Mouse (Mus musculus) forebrain, embryonic 10.5 days (tissue): ENCODE data around the gene Krt72. TPM values are rescaled to one million over a fixed set of nuclear protein-coding genes. Genes with fewer than 3 reads are reported as not detected.

Experiments
- DNase-seq: peaks from one replicate; pipeline ENCODE4 v3.0.0-alpha.2; 2017; ENCODE audit warnings: low spot score; ENCODE audit errors: extremely low spot score
- H3K27ac ChIP-seq: fragments of 300-500 bp; sonication (generic); 2 replicates; pipeline ENCODE4 v1.5.1; 2016; ENCODE audit warnings: mild to moderate bottlenecking
- H3K27me3 ChIP-seq: fragments of 300-500 bp; sonication (generic); 2 replicates; pipeline ENCODE4 v1.6.1; 2016; ENCODE audit warnings: mild to moderate bottlenecking; ENCODE audit not compliant: poor library complexity, severe bottlenecking
- H3K36me3 ChIP-seq: fragments of 300-500 bp; sonication (generic); replicated peaks from 2 replicates; pipeline ENCODE4 v1.6.1; 2016; ENCODE audit warnings: mild to moderate bottlenecking, moderate library complexity
- H3K4me1 ChIP-seq: fragments of 300-500 bp; sonication (generic); 2 replicates; pipeline ENCODE4 v1.6.1; 2016
- H3K4me3 ChIP-seq: fragments of 300-500 bp; sonication (generic); 2 replicates; pipeline ENCODE4 v1.5.1; 2016; ENCODE audit warnings: mild to moderate bottlenecking, moderate library complexity
- H3K9me3 ChIP-seq: fragments of 300-500 bp; sonication (generic); 2 replicates; pipeline ENCODE4 v1.6.1; 2016; ENCODE audit warnings: mild to moderate bottlenecking, moderate library complexity
- WGBS: fragments of 180-500 bp; shearing (Covaris S2); methylation state at CpG from one replicate; pipeline ENCODE4 v1.1.7; 2016; 5-methylcytosine and 5-hydroxymethylcytosine counted together
- polyA plus RNA-seq: library from polyadenylated mRNA; unstranded; fragments of >200 nt; fragmentation: Nextera tagmentation; extraction: Ambion mirVana; gene quantifications from 2 replicates; pipeline ENCODE4 v1.2.1, GENCODE M21; 2016

Krt72 gene
- polyA plus RNA-seq: not detected in 2 replicates

DNA sequence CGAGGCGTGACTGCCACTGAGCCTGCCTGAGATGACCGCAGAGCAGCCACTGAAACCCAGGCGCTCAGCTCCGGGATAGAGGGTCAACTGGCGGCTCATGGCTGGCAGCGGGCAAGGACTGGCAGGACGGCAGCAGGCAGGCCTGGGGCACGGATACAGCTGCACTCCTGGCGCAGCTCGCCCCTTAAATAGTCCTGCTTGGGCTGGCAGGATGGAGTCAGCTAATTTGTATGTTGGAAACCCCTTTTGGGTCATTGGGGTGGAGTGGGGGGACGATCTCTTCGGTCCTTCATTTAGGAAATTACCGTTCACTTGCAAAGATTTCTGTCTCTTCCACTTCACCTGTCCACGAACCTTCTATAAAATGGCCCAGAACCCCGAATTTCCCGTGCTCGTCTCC, at the start of gene Krt72:
Krt72 (minus strand) TSS at position 101 of the 400 bp plus-strand sequence.
- Histone ChIP-seq H3K27ac (no peak within 1 kb of the TSS), H3K4me3 (no peak within 1 kb of the TSS), H3K9me3 (no peaks in the 10 kb centered on the region), H3K27me3 (no peaks in the 10 kb centered on the region), H3K36me3 (no peaks in the 10 kb centered on the region), H3K4me1 (peaks cover 4% of the 10 kb centered on the region; the same call in 1 of the 2 replicates)
- no peak for DNase-seq
- whole genome bisulfite sequencing: 90% methylated on average over 18 of the region's 18 CpGs

DNA sequence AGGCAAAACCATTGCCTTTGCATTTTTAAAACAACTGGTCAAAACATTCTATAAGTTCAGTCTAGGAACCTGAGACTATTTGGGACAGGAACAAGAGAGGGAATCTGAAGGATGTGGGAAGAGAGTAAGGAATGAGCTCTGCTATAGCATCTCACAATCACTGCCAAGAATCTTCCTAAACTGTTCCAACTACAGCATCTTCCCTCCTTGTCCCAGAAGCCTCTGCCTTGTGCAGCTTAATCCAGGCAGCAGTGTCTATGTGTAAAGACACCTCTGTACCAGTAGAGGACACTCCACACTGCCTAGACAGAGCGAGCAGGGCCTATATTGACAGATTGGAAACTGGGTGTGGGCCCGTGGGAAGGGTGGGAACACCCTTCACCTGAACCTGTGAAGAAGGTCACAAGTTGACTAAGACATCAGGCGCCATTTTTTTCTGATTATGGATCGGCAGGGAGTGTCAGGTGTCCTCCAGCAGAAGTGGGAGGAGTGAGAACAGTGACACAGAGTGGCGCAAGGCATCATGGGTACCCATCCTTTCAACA, 48.6 kb upstream of the Krt72 start:
- no peaks in the 10 kb centered on the region for H3K27me3 ChIP-seq
- no peaks in the 10 kb centered on the region for H3K4me1 ChIP-seq
- H3K27ac ChIP-seq: no peak overlapping the region
- H3K36me3 ChIP-seq: no peaks in the 10 kb centered on the region
- H3K9me3 ChIP-seq: no peaks in the 10 kb centered on the region
- WGBS: 66% methylated on average over 5 of the region's 5 CpGs
- no peak for DNase-seq
- H3K4me3 ChIP-seq: no peak overlapping the region

DNA sequence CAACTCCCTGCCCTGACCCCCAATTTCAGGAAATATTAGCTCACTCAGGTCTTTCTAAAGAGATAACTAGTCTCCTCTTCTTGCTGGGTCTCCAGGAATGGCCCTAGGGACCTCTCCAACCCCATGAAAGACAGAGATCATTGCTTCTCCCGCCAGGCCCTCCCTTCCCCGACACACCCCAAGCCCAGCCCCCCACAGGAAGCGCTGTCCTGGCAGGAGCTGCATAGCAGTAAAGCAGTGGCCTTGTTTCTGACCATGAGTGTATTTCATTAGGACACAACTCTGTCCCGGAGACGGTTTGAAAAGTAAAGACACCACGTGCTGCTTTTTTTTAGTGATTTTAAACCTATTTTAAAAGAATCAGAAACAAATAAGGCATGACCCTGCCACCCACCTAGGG, 46.9 kb upstream of the Krt72 start:
- WGBS: 49% methylated on average over 6 of the region's 6 CpGs
- Histone ChIP-seq H3K4me3 (no peak overlapping the region), H3K9me3 (no peaks in the 10 kb centered on the region), H3K27ac (no peak overlapping the region), H3K36me3 (no peaks in the 10 kb centered on the region), H3K27me3 (no peaks in the 10 kb centered on the region), H3K4me1 (no peaks in the 10 kb centered on the region)
- no peak for DNase-seq

DNA sequence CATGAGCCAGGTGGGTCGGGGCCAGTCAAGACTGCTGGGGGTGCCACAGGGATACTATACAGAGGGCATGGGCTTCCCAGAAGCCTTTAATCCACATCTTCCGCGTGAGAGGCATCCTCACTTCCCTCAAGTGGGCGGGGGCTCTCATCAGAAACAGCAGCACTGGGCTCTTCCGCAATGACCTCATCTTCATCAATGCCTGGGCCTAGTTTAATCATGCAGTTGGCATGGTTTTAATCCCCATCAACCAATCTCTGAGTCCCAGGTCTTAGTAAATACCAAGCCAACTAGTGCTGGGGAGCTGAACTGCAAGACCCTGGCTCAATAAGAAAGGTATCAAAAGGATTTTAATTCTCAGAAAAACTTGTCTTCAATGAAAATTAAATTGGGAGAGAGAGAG, 43.2 kb upstream of the Krt72 start:
- DNase-seq: no peak
- WGBS: 73% methylated on average over 5 of the region's 5 CpGs
- Histone ChIP-seq H3K4me1 (peaks cover 6% of the 10 kb centered on the region; the same call in 1 of the 2 replicates), H3K36me3 (no peaks in the 10 kb centered on the region), H3K27ac (no peak overlapping the region), H3K4me3 (no peak overlapping the region), H3K27me3 (no peaks in the 10 kb centered on the region), H3K9me3 (no peaks in the 10 kb centered on the region)

DNA sequence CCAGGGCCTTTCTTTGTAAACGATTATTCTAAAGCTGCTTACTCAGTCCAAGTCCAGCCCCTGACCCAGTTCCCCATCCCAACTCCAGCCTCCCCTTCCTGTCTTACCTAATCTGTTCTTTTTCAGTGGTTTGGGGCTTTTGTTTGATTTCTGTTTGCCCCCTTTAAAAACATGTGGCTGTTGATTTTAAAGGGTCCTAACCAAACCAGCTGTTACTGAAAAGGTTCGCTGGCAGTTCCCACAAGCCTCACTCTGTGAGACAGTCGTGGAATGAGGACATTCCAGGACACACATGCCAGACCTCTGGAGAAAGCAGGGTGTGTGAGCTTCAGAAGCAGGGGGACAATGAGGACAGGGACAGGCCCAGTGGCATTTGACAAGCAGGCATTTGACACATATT, 35.5 kb upstream of the Krt72 start:
- Histone ChIP-seq H3K4me3 (no peak overlapping the region), H3K4me1 (peaks cover 5% of the 10 kb centered on the region; the same call in 1 of the 2 replicates), H3K27ac (no peak overlapping the region), H3K9me3 (no peaks in the 10 kb centered on the region), H3K36me3 (no peaks in the 10 kb centered on the region), H3K27me3 (no peaks in the 10 kb centered on the region)
- 32% methylated on average over 3 of the region's 3 CpGs for WGBS
- DNase-seq: no peak

DNA sequence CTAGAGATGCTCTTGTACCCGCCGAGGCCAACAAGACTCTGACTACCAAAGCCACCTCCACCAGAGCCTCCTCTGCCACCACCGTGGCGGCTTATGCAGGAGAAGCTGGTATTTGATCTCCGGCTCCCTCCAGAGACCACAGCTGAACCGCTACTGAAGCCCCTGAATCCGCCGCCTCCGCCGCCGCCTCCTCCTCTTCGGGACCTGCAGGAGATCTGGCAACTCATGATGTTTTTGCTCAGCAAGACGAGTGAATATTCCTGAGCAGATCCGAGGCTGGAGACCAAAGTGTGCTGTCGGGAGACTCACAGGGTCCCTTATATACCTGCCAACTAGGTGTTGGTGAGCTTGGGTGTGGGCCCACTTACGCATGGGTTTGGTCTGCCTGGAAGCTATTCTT, 31.6 kb upstream of the Krt72 start, which contains the start of gene Krt2:
Krt2 (minus strand) TSS at position 295 of the 400 bp plus-strand sequence.
- peaks cover 5% of the 10 kb centered on the region; the same call in 1 of the 2 replicates for H3K4me1 ChIP-seq
- 87% methylated on average over 16 of the region's 16 CpGs for WGBS

DNA sequence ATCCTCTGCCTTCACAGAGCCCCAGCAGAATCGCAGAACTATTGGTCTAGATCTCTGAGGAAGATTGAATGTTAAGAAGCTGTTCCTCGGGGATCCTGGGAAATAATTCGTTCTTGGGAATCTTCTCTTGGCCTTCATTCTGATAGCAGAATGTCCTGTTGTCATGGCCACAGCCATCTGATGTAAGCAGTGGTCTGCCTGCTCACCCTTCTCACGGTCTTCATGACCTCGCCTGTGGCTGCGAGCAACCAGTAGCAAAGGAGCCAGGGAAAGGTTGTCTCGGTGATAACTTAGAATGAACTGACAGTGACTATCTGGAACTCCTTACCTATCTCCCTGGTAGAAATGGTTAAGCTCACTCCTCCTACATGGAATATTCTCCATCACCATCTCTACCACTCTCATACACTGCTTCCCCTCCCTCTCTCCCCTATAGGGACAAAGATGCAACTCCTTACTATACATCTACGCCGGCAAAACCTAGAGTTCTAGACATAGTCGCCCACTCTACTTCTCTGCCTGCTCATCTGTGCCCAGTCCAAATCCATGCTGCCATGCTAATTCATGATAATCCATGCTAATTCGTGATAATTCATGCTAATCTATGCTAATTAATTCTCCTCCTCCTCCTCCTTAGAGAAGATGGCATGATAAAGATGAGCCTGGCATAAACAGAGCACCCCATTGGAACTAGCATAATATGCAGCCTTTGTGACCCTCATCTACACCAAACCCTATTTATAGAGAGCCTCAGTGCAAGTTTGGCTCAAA, 17.0 kb upstream of the Krt72 start:
- Histone ChIP-seq H3K4me3 (no peak overlapping the region), H3K4me1 (no peaks in the 10 kb centered on the region), H3K27ac (no peak overlapping the region), H3K9me3 (no peaks in the 10 kb centered on the region), H3K27me3 (no peaks in the 10 kb centered on the region), H3K36me3 (no peaks in the 10 kb centered on the region)
- WGBS: 87% methylated on average over 11 of the region's 11 CpGs
- no peak for DNase-seq

More for the DNA sequence above, 31.6 kb upstream of the Krt72 start, which contains the start of gene Krt2:
- no peaks in the 10 kb centered on the region for H3K36me3 ChIP-seq
- no peaks in the 10 kb centered on the region for H3K27me3 ChIP-seq
- no peak within 1 kb of the TSS for H3K27ac ChIP-seq
- no peak within 1 kb of the TSS for H3K4me3 ChIP-seq
- no peaks in the 10 kb centered on the region for H3K9me3 ChIP-seq
- no peak for DNase-seq

DNA sequence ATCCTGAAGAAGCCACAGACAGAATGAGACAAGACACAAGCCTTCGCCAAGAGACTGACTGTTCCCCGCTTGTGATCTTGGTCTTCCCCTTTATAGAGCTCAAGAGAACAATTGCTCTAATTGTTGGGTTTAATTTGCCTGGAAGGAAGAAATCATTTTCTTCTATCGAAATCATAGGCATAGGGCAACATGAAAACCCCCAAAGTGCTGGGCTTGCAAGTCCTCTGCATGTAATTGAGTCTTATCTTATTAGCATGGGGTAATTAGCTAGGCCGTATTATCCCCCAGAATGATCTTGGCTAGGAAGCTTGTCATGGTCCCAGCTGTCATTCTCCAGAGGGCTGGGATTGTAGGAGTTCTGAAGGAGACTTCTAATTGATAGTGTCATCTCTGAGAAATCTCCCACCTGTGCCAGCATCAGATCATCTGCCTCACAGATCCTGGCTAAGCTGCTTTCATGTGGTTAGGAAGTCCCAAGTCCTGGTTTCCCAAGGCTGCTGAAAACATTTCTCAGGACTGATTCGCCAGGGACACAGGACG, 16.1 kb upstream of the Krt72 start, which contains the start of gene Krt73:
Krt73 (minus strand) TSS at position 51 of the 540 bp plus-strand sequence.
- 82% methylated on average over 6 of the region's 6 CpGs for WGBS
- no peaks in the 10 kb centered on the region for H3K36me3 ChIP-seq
- DNase-seq: no peak
- no peaks in the 10 kb centered on the region for H3K9me3 ChIP-seq
- H3K27ac ChIP-seq: no peak within 1 kb of the TSS
- H3K27me3 ChIP-seq: no peaks in the 10 kb centered on the region
- H3K4me3 ChIP-seq: no peak within 1 kb of the TSS
- no peaks in the 10 kb centered on the region for H3K4me1 ChIP-seq

DNA sequence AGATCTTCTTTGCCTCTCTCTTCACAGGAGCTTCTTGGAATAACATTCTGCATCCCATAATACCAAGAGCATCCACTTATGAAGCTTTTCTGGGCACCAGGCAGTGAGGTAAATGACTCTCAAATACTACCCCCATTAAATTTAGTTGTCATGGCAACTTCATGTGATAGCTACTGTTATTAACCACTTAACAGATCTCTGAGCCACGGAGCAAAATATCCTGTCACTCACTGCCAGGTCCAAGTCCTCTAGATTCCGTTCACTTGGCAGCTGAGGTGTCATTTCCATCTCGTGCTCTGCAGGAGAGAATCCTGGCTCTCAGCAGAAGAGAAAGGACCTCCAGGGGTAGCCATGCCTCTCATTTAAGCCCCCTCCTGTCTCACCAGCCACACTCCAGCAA, 4.6 kb upstream of the Krt72 start:
- 47% methylated on average over 3 of the region's 3 CpGs for WGBS
- Histone ChIP-seq H3K36me3 (no peaks in the 10 kb centered on the region), H3K4me1 (peaks cover 4% of the 10 kb centered on the region; the same call in 1 of the 2 replicates), H3K27ac (no peak overlapping the region), H3K27me3 (no peaks in the 10 kb centered on the region), H3K4me3 (no peak overlapping the region), H3K9me3 (no peaks in the 10 kb centered on the region)
- no peak for DNase-seq

DNA sequence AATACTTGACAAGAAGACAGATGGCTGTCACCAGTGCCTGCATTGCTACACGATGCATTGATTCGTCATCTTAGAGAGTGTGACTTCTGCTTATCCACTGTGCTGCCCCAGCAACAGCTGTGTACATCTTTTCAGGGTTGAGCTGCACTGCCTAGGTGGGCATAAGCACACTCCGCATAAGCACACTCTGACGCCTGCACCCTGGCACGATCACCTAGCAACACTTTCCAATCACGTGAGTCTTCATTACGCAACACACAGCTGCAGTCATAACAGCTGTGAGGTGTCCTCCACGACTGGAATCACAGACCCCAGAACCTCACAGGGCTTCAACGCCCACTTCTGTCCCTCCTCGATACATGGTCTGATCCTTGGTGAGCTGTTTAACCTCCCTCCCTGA, 12.8 kb downstream of the Krt72 start:
- peaks cover 8% of the 10 kb centered on the region for H3K4me1 ChIP-seq
- WGBS: 88% methylated on average over 10 of the region's 10 CpGs
- no peaks in the 10 kb centered on the region for H3K36me3 ChIP-seq
- no peaks in the 10 kb centered on the region for H3K9me3 ChIP-seq
- no peaks in the 10 kb centered on the region for H3K27me3 ChIP-seq
- no peak for DNase-seq
- H3K27ac ChIP-seq: no peak overlapping the region
- no peak overlapping the region for H3K4me3 ChIP-seq

DNA sequence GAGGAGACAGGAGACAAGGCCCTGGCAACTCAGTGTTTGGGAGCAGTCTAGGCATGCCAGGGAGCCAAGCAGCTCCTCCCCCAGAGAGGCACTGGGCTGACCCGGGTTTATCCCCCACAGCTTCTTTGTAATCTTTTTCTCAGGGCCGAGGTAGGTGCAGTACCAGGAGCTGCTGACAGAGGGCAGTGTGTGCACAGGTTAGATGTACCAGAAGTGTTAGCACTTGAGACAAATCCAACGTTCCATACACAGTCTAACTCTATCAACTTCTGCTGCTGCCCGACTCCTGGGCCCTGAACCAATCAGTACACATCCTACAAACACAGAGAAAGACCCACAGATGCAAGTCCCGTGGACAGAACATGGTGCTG, 13.6 kb downstream of the Krt72 start:
- peak overlapping the region; percentile 72 for H3K27ac ChIP-seq
- WGBS: 13% methylated on average over 5 of the region's 5 CpGs
- DNase-seq: peak; percentile 86
- no peak overlapping the region for H3K4me3 ChIP-seq
- no peaks in the 10 kb centered on the region for H3K9me3 ChIP-seq
- no peaks in the 10 kb centered on the region for H3K27me3 ChIP-seq
- H3K4me1 ChIP-seq: peaks cover 8% of the 10 kb centered on the region
- H3K36me3 ChIP-seq: no peaks in the 10 kb centered on the region

DNA sequence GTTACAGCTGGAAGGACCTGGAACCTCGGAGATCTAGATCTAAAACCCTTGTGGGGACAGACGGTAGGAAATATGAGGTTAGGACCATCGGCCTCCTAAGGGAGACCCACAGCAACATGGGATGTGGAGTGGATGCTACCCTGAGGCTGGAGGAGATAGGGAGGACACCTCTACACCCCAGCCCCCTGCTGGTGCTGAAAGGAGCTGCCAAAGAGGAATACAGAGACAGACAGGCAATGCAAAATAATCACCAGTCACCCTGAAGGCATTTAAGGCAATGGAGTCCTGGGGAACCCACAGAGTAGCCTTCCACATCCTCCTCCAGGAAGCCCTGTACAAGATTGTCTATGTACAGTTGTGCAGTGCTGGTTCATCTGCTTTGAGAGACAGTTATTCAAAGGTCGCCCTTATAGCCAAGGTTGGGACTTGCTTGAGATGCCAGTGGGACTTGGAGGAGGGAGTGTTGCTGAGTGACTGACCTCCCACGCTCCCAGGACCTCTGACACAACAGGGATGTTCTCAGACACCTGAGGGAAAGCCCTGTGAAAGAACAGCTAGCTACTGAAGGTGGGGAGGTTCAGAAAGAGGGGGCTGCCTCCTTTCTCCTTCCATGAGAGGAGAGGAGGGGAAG, 14.1 kb downstream of the Krt72 start:
- no peak overlapping the region for H3K4me3 ChIP-seq
- no peaks in the 10 kb centered on the region for H3K36me3 ChIP-seq
- H3K9me3 ChIP-seq: no peaks in the 10 kb centered on the region
- H3K27ac ChIP-seq: peak overlapping the region; percentile 72
- peaks cover 8% of the 10 kb centered on the region for H3K4me1 ChIP-seq
- peak; percentile 15 for DNase-seq
- no peaks in the 10 kb centered on the region for H3K27me3 ChIP-seq
- WGBS: 73% methylated on average over 5 of the region's 5 CpGs

DNA sequence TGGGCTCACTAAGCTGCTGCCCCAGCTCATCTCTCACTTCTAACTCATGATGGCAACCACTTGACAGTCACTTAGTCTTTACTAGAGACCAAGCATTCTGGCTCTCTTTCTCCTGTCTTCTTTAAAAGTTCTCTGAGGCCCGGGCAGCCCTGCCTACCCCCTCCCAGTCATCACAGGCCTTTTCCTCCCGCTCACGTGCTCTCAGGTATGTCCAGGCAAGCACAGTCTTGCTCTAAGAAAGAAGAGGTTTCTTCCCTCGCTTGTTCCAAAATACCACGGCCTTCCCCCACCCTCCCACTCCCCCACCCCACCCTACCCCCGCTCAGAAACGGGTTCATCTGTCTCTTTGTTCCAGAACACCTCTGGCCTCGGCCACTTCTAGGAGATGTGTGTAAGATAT, 16.0 kb downstream of the Krt72 start:
- Histone ChIP-seq H3K9me3 (no peaks in the 10 kb centered on the region), H3K4me1 (peaks cover 8% of the 10 kb centered on the region), H3K36me3 (no peaks in the 10 kb centered on the region), H3K27me3 (no peaks in the 10 kb centered on the region), H3K27ac (no peak overlapping the region), H3K4me3 (no peak overlapping the region)
- DNase-seq: no peak
- WGBS: 60% methylated on average over 8 of the region's 8 CpGs
